Mouse (Mus musculus): Measurements from ENCODE around the gene Lrba.

Gene Lrba

DNA sequence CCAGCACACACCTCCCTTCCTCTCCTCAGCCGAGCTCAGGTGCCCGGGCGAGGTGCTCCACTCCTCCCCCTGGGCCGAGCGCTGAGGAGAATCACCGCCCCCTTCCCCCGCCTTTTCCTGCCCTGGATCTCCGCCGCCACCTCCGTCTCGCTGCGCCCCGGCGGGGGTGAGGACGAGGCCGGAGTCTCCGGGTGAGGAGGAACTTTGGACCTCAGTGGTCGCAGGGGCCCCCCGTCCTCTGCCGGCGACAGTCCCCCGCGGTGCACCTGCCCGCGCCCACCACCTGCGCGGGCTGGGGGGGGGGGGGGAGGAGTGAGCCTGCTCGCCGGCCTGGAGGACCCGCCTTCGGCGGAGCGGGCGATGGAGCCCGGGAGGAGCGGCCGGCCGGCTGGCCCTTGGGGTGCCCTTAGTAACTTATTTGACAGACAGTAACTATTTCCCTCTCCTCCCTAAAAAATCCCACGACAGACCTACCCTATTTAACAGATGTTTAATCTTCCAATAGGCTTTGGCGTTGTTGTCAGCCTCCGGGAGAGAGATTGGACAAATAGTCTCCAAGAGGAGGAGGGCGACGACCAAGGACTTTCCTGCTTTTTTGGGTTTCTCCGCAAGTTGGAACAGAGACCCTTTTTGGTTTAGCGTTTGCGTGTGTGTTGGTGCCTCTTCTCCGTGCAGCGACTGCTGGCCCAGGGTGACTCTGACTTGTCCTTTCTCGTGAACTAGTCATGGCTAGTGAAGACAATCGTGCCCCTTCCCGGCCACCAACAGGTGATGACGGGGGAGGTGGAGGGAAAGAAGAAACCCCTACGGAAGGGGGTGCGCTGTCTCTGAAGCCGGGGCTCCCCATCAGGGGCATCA, at the start of gene Lrba:
Gene Lrba (plus strand): TSS at position 117 of the 858 bp plus-strand sequence.
- in situ Hi-C loops (cut with MboI, MseI), result loop anchor here (5.0 to 10.0 kb wide), 2 partner anchors 82 to 1920 kb away; partner anchors contain the start of genes Mef2d and Rps3a1

GRCm38 (mm10) chr3:86179714-86180113, 44.8 kb upstream of the Lrba start:
- in situ Hi-C loops (cut with MboI, MseI), result no loop called here

DNA sequence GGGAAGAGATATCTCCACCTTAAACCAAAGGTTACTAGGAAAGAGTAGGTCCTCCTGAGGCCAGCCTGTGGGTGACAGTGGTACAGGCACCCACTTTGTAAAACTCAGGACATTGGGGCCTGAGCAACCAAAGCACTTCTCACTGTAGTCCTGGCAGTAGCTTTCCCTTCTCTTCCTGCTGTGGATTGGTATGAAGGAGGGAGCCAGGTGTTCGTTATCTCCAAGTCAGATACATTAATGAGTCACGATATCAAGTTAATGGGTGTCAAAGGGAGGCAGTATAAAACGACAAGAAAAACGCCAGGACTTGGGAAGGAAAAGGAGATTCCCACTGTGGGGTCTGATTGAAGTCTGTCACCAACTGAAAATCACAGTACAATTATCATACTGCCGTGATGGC, 43.4 kb upstream of the Lrba start:
- in situ Hi-C loops (cut with MboI, MseI), result no loop called here

GRCm38 (mm10) chr3:86184546-86184945, 39.9 kb upstream of the Lrba start:
- in situ Hi-C loops (cut with MboI, MseI), result no loop called here

DNA sequence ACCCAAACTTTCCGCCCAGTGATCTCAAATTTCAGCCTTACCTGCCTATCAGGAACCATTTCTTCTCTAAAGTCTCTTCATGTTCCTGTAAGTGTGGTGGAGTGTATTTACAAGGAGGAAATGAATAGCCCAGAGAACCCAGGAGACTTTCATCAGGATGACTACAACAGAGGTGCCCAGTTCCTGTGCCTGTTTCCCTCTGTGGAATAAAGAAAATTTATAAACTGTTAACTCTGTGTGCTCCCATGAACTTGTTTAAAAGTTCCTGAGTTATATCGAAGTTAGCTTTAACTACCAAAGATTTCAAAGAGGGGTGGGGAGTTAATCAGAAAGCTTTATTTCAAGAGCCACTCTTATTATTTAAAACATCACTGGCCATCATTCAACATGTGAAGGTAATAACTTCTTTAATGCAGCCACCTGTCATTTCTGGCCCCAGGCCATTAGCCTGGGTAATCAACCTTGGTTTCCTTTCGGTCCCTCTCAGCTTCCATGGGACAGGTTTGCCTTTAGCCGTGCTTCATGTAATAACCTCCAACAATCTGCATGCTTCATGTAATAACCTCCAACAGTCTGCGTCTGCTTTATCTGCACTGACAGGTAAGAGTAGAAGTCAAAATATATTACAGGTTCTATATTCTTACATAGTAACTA, 36.6 kb upstream of the Lrba start:
- in situ Hi-C loops (cut with MboI, MseI), result no loop called here

DNA sequence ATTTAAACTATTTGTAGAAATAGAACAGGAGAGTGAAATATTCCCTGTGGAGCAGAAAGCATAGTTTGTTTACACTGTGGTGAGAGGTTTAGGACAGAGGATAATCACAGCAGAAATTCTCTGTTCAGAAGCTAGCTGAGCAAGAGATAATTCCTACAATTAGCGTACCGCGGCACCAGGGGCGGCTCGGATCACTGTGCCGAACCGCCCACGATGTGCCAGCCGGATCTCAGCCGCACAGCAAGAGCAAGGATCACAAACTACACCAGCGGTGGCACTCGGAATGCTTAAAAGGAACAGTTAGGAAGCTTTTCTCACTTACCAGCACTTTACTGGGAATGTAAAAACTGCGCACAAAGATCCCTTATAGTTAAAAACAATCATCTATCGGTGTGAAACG, 28.5 kb upstream of the Lrba start:
- in situ Hi-C loops (cut with MboI, MseI), result no loop called here

DNA sequence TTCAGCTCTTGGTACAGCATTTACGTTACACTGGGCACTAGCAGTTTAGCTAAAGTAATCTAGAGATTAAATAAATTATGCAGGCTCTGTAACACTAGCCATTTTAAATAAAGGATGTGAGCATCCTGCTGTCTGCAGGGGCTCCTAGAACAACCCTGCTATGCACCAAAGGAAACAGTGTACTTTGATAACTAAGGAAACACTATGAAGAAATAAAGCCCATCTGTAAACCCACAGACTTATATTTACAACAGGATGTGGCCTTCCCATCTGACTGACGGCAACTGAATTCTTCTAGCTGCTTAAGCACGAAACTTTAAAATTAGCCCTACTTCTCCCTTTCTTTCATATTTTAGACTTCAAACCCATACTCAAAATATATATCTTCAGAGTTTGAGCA, 28.0 kb upstream of the Lrba start:
- in situ Hi-C loops (cut with MboI, MseI), result no loop called here

DNA sequence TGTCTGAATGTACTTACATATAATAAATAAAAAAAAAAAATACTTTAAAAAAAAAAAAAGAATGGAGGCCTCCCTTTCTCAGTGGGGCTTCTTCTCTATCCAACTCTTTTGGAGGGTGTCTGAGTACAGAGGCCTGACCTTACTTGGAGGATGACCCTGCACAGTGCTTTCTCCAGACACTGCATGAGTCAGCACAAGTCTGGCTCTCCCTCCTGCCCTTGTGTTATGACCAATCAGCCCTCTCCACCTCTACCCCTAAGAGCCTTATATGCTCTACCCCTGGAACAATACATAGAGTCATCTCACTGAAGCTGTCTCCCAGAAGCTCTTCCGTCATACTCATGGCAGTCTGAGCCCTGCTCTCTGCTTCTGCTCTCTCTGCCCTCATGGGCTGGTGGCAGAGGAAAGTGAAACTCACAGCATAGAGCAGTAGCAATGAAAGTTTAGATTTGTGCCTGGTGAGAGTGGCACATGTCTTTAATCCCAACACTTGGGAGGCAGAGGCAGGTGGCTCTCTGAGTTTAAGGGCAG, 22.8 kb upstream of the Lrba start:
- in situ Hi-C loops (cut with MboI, MseI), result no loop called here

- in situ Hi-C loops (cut with MboI, MseI), result no loop called here
These were observed 22.0 kb upstream of the Lrba start for GRCm38 (mm10) chr3:86202449-86202848.

DNA sequence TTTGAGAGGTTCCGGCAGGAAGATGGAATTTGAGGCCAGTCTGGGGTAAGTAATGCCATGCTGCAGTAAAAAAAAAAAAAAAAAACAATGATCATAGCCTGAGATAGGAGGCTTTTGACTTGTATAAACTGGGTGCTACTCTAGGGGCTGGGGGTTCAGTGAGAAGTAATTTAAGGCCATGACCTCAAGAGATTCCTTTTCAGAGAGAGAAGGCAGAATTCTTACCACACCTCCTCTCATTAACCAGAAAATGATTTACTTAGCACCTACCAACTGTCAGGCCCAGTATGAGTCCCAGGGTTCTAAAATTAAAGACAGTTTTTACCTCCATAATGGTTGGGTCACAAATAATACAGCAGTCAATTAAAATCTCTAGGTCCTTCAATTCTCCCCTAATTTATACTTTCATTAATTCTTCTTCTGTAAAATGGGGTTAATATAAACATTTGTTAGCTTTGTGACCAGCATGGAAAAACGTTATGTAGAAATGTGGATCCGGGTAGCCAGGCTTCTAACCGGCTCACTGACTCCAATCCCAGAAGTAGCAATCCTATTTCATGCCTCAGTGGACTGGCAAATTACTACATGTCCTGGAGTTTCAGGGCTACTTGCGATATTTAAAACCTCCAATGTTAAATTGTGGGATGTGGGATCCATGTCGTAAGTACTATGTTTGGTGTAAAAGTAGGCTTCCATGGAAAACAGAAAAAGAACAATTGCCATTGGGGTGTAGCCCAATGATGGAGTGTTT, 19.7 kb upstream of the Lrba start:
- in situ Hi-C loops (cut with MboI, MseI), result no loop called here

DNA sequence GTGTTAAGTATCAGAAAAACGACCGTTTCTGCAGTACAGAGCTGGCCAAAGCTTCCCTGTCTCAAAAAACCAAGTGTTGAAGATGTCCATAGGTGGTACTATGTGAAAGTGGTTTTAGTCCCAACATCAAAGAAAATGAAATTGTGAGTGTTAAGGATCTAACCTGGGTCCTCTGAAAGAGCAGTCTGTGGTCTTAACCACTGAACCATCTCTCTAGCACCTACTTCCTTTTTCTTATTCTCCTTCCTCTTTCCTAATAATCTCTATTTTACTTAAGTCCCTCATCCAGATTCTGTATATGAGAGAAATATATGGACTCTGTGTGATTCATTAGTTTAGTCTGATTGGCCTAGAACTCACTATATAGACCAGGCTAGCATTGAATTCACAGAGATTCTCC, 17.9 kb upstream of the Lrba start:
- in situ Hi-C loops (cut with MboI, MseI), result no loop called here

DNA sequence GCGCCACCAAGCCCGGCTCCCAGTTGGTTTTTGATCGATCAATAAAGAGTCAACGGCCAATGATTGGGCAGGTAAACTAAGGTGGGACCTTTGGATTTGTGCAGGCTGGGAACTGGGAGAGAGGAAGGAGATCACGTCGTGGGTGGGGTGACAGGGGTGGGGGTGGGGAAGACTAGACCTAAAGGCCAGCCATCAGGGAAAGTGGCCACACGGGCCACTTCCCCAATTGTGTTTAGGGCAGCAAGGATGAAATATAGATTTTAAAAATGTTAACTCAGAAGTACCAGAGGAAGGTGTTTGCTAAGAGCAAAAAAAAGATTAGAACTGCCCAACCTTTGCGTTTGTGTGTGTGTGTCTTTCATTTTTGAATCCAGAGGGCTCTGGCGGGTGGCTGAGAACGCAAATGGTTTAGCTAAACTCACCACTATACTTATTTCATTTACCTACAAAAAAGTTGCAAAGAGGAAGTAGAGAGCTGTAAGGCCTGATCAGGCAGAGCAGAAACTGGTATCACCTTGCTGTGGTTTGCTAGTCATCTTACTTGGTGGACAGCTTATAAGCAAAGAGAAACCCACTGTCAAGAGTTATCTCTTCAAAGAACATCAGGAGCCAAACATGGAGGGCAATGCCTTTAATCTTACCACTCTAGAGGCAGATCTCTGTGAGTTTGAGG, 14.1 kb upstream of the Lrba start:
- in situ Hi-C loops (cut with MboI, MseI), result no loop called here

GRCm38 (mm10) chr3:86210959-86211358, 13.5 kb upstream of the Lrba start:
- in situ Hi-C loops (cut with MboI, MseI), result no loop called here

DNA sequence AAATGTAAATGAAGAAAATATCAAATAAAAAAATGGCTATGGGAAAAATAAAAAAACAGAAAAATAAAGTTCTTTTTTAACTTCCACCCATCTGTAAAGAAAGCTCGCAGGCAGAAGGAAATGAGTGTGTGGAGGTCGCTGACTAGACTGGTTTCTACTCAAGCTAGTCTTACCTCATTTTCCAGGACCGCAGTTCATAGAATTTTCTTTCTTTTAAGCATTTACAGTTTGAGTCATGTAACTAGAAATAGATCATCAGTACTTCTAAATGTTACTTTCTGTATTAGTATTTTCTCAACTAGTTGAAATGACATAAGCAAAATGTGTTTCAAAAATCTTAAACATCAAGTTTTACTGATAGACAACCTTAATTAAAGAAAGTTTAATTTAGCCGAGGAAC, 10.2 kb upstream of the Lrba start:
- in situ Hi-C loops (cut with MboI, MseI), result no loop called here

GRCm38 (mm10) chr3:86223634-86224313, 706 bp upstream of the Lrba start:
- in situ Hi-C loops (cut with MboI, MseI), result loop anchor here (5.0 to 10.0 kb wide), 2 partner anchors 81 to 1921 kb away; partner anchors contain the start of genes Mef2d and Rps3a1

- in situ Hi-C loops (cut with MboI, MseI), result loop anchor here (5.0 to 10.0 kb wide), 2 partner anchors 82 to 1921 kb away; partner anchors contain the start of genes Mef2d and Rps3a1
These were observed 241 bp upstream of the Lrba start for GRCm38 (mm10) chr3:86224314-86224563.

GRCm38 (mm10) chr3:86231532-86232086, 7.1 kb downstream of the Lrba start:
- in situ Hi-C loops (cut with MboI, MseI), result no loop called here

GRCm38 (mm10) chr3:86247193-86247592, 22.7 kb downstream of the Lrba start:
- in situ Hi-C loops (cut with MboI, MseI), result loop anchor here (10.0 kb wide), 1 partner anchor 1462 kb away; no protein-coding TSS in a partner anchor

GRCm38 (mm10) chr3:86251212-86251611, 26.7 kb downstream of the Lrba start:
- in situ Hi-C loops (cut with MboI, MseI), result no loop called here

DNA sequence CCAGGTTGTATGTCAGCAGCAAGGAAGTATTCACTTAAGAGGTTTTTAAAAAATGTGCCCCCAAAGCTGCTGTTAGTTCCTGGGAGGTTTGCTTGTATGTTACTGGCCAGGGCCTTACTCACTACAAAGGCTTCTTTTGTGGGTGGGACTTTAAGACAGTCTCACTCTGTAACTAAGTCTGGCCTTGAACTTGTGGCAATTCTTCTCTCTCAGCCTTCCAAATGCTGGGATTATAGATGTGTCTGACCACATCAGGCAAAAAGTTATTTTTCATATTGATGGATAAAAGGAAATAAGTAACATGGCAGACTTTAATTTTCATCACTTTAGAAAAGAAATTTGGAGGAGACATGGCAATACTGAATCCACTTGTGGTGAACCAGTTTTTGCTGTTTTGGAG, 28.1 kb downstream of the Lrba start:
- in situ Hi-C loops (cut with MboI, MseI), result no loop called here

DNA sequence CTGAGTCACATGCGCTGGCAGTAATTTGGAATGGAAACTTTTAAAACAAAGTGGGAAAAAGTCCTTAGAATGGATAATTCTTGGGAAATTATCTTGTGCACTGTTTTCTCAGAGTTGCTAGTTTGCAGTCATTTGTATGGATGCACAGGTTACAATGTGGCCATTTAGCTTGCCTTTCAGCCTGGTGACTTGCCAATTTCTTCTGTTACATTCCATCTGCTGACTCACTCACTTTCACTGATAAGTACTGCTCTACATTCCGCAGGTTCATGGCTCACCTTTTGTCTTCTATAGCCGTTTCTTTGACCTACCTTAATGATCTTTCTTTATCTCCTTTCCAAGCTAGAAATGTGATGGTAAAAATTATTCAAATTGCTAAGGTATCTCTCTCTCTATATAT, 28.6 kb downstream of the Lrba start:
- in situ Hi-C loops (cut with MboI, MseI), result no loop called here
